Mouse (Mus musculus): ENCODE results near the gene Rin1. TPM values are rescaled to one million over a fixed set of nuclear protein-coding genes. Genes with fewer than 3 reads are reported as not detected.
A peak's percentile ranks its signal among the peaks of the same experiment; 100 is the strongest.

Rin1 gene
- polyA plus RNA-seq, 1 experiment: 10.4 TPM

GRCm38 (mm10) chr19:5062446-5062845, 12.2 kb downstream of the Rin1 start:
- H3K4me1 ChIP-seq (ENCODE audit: control insufficient read depth, insufficient read depth, low read length): peaks cover 12% of the 10 kb centered on the region
- TF ChIP-seq POLR2A (IDR thresholded peaks at IDR 0.05; ENCODE audit: borderline replicate concordance, extremely low read depth, low read depth, low read length) (no peak), CTCF (IDR thresholded peaks at IDR 0.05; ENCODE audit: insufficient read depth, low read length) (no peak)
- no peak for DNase-seq
- H3K4me3 ChIP-seq (replicated peaks; ENCODE audit: extremely low read depth, low read depth, low read length): no peak overlapping the region
- WGBS: 77% methylated on average over 6 of the region's 6 CpGs

GRCm38 (mm10) chr19:5065104-5065503, 14.8 kb downstream of the Rin1 start:
- Histone ChIP-seq H3K4me1 (ENCODE audit: control insufficient read depth, insufficient read depth, low read length) (peaks cover 11% of the 10 kb centered on the region), H3K4me3 (replicated peaks; ENCODE audit: extremely low read depth, low read depth, low read length) (no peak overlapping the region)
- 35% methylated on average over 7 of the region's 7 CpGs for WGBS
- DNase-seq: no peak
- TF ChIP-seq CTCF (IDR thresholded peaks at IDR 0.05; ENCODE audit: insufficient read depth, low read length) (no peak), POLR2A (IDR thresholded peaks at IDR 0.05; ENCODE audit: borderline replicate concordance, extremely low read depth, low read depth, low read length) (no peak)

DNA sequence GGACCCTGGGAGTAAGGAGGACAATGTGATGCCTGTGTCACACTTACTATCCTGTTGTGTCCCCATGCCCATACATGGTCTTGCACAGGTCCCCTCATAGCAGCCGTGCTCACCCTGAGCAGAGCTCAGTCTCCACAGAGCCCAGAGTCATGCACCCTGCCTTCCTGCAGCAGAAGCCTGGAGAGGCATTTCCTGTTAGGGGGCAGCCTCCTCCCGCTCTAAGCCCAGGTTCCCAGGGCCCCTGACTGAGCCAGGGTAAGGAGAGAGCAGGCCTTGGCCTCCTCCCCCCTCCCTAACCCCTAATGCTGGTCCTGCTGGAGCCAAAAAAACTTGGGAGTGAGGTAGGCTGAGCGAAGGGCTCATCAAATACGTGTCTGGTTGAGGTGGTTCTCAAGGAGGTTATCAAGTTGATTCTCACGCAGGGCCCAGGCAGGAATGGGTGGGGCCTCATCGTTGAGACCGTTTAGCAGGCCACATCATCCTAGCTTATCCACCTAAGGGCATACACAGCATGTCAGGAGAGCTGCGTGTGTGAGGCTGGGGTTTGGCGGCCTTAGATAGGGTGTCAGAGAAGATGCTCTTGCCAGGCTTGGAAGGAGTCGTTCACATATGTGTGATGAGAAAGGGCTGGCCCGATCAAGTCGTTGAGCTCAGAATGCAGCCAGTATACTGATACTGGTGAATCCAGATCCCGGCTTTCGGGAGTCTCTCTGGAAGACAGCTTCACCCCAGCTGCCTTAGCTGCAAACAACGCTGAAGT, 16.9 kb downstream of the Rin1 start:
- H3K4me3 ChIP-seq (replicated peaks; ENCODE audit: extremely low read depth, low read depth, low read length): no peak overlapping the region

DNA sequence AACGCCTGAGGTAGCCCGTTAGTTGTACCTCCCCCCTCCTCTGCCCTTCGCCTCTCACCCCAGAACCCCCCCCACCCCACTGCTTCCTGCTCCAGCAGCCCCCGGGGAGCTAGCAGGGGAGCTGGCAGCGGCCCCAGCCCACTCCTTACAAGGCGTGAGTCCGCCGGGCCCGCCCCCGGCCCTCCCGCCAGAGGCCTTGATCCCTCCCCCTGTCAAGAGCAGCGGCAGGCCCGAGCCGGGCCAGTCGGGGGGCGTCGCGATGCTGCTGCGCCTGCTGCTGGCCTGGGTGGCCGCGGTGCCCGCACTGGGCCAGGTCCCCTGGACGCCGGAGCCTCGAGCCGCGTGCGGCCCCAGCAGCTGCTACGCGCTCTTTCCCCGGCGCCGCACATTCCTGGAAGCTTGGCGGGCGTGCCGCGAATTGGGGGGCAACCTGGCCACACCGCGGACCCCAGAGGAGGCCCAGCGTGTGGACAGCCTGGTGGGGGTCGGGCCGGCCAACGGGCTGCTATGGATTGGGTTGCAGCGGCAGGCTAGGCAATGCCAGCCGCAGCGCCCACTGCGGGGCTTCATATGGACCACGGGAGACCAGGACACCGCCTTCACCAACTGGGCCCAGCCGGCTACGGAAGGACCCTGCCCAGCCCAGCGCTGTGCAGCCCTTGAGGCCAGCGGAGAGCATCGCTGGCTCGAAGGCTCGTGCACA, 17.7 kb downstream of the Rin1 start, which contains the start of gene Cd248:
Gene Cd248, plus strand, starts transcription at position 212 of the 703 bp plus-strand sequence.
- H3K4me1 ChIP-seq (ENCODE audit: control insufficient read depth, insufficient read depth, low read length): peaks cover 14% of the 10 kb centered on the region
- DNase-seq: no peak
- 0 out of 2 replicates have a peak, but pooled peaks have one; percentile 28 for TF ChIP-seq POLR2A (IDR thresholded peaks at IDR 0.05; ENCODE audit: borderline replicate concordance, extremely low read depth, low read depth, low read length)
- TF ChIP-seq CTCF (IDR thresholded peaks at IDR 0.05; ENCODE audit: insufficient read depth, low read length): no peak
- H3K4me3 ChIP-seq (replicated peaks; ENCODE audit: extremely low read depth, low read depth, low read length): peak within 1 kb of the TSS; percentile 10
- WGBS: 2% methylated on average over 55 of the region's 56 CpGs

More for the DNA sequence above, 16.9 kb downstream of the Rin1 start:
- peaks cover 14% of the 10 kb centered on the region for H3K4me1 ChIP-seq (ENCODE audit: control insufficient read depth, insufficient read depth, low read length)
- TF ChIP-seq CTCF (IDR thresholded peaks at IDR 0.05; ENCODE audit: insufficient read depth, low read length) (no peak), POLR2A (IDR thresholded peaks at IDR 0.05; ENCODE audit: borderline replicate concordance, extremely low read depth, low read depth, low read length) (no peak)
- DNase-seq: no peak
- 11% methylated on average over 15 of the region's 15 CpGs for WGBS

- DNase-seq: no peak
- H3K4me1 ChIP-seq (ENCODE audit: control insufficient read depth, insufficient read depth, low read length): peaks cover 14% of the 10 kb centered on the region
- peak overlapping the region; percentile 10 for H3K4me3 ChIP-seq (replicated peaks; ENCODE audit: extremely low read depth, low read depth, low read length)
- no peak for TF ChIP-seq POLR2A (IDR thresholded peaks at IDR 0.05; ENCODE audit: borderline replicate concordance, extremely low read depth, low read depth, low read length)
- TF ChIP-seq CTCF (IDR thresholded peaks at IDR 0.05; ENCODE audit: insufficient read depth, low read length): no peak
- WGBS: 35% methylated on average over 21 of the region's 21 CpGs
Observed at GRCm38 (mm10) chr19:5068570-5069234, 18.4 kb downstream of the Rin1 start.

- no peak for DNase-seq
- Histone ChIP-seq H3K4me1 (ENCODE audit: control insufficient read depth, insufficient read depth, low read length) (peaks cover 14% of the 10 kb centered on the region), H3K4me3 (replicated peaks; ENCODE audit: extremely low read depth, low read depth, low read length) (no peak overlapping the region)
- TF ChIP-seq CTCF (IDR thresholded peaks at IDR 0.05; ENCODE audit: insufficient read depth, low read length) (no peak), POLR2A (IDR thresholded peaks at IDR 0.05; ENCODE audit: borderline replicate concordance, extremely low read depth, low read depth, low read length) (no peak)
- 77% methylated on average over 5 of the region's 5 CpGs for WGBS
Observed at GRCm38 (mm10) chr19:5069486-5069885, 19.2 kb downstream of the Rin1 start.

GRCm38 (mm10) chr19:5069978-5070377, 19.7 kb downstream of the Rin1 start:
- Histone ChIP-seq H3K4me3 (replicated peaks; ENCODE audit: extremely low read depth, low read depth, low read length) (no peak overlapping the region), H3K4me1 (ENCODE audit: control insufficient read depth, insufficient read depth, low read length) (peaks cover 14% of the 10 kb centered on the region)

GRCm38 (mm10) chr19:5071077-5071476, 20.8 kb downstream of the Rin1 start:
- no peak for DNase-seq
- 34% methylated on average over 11 of the region's 11 CpGs for WGBS
- H3K4me1 ChIP-seq (ENCODE audit: control insufficient read depth, insufficient read depth, low read length): peaks cover 14% of the 10 kb centered on the region
- TF ChIP-seq POLR2A (IDR thresholded peaks at IDR 0.05; ENCODE audit: borderline replicate concordance, extremely low read depth, low read depth, low read length): no peak
- TF ChIP-seq CTCF (IDR thresholded peaks at IDR 0.05; ENCODE audit: insufficient read depth, low read length): no peak
- H3K4me3 ChIP-seq (replicated peaks; ENCODE audit: extremely low read depth, low read depth, low read length): no peak overlapping the region

More at GRCm38 (mm10) chr19:5069978-5070377, 19.7 kb downstream of the Rin1 start:
- no peak for TF ChIP-seq CTCF (IDR thresholded peaks at IDR 0.05; ENCODE audit: insufficient read depth, low read length)
- no peak for TF ChIP-seq POLR2A (IDR thresholded peaks at IDR 0.05; ENCODE audit: borderline replicate concordance, extremely low read depth, low read depth, low read length)
- WGBS: 80% methylated on average over 7 of the region's 7 CpGs
- no peak for DNase-seq

Data from lung, adult 2 months (tissue).